Mouse (Mus musculus) induced T-regulatory cell, adult 2 months (primary cell): ENCODE measurements at regions not wholly inside any gene's neighbourhood (a gene's known extent, or its start where the extent isn't known, plus 50 kb on each side); places are given as distances from the start of the nearest gene placed in this dataset.
"Not testable (repeated sequence)": the region's sequence is repeated elsewhere in the genome, so short reads cannot be mapped to it uniquely, and the experiment has no call there.

Source experiments
- DNase-seq: peaks from one replicate; pipeline ENCODE4 v3.0.0-alpha.2; 2012; ENCODE audit warnings: low read depth

DNA sequence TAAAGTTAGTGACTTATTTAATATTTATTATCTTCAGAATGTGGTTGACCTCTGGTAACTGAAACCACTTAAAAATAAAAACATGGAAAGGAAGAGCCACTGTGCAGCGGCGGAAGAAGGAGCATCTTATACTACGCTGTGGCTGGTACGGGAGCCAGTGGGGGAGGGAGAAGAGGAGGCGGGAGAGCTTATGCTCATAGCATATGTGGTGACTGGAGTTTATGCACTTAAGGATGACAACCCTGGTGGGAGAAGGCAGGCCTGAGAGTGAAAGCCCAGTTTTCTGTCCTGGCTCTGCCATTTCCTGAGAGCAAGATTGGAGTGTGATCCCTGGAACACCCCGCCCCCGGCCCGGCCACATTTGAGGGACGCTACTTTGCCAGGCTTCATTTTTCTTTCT is 145.5 kb downstream of the Tsen15 start:
- DNase-seq = no peak

DNA sequence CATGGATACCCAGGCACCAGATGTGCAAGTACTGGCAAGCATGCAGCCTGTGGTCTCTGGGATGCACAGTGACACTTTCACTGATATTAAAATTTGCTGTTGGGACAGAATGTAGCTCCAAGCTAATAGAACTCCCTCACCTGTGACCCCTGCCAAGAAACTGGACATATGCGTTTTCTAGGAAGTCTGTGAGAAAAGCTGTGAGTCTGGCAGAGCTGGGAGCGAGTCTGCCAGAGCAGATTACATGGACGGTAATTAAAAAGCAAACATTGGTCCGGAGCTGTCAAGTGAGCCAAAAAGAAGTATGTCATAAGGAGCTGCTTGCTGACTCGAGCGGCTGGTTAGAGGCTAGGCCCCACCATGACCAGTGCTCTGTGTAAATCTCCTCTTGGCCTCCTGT is 147.1 kb downstream of the Tsen15 start:
- no peak for DNase-seq

DNA sequence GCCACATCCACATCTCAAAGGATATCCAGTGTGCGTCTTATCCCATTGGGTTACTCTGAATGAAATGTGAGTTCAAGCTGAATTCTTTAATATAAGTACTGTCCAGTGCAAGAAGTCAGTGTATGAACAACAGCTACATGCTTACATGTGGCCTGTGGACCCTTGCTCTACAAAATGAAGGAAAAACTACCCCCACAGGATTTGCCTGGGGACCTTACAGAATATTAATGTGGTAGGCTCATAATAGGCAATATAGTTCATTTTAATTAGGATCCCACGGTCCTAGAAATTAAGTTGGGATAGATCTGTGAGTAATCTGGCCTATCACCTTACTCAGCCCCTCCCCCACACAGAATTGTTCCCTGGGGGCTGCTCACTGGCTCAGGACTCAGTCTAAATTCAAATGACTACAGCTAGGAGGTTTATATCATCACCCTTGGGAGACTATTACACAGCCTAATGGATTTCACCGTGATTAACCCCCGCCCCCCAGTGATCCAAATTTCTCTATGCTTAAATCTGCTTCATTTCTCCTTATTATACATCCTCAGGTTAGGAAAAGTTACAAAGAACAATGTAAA is 145.4 kb upstream of the 1700025G04Rik start:
- DNase-seq = no peak

DNA sequence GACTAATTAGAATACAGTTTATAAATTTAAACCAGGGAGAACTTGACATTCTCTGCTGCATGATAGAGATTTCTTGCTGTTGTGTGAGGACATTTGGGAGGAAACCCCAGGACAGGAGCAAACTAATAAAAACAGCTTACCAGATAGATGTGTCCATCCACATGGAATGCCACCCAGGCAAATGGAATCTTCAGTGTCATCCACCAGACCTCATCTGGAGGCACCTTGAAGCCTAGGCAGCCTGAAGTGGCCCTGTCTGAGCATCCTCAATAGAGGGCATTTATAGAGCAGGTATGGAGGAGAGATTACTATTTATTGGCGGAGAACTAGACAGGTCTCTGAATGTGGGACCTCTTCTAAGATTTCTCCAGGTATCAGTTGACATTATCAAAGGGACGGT is 144.8 kb upstream of the 1700025G04Rik start:
- no peak for DNase-seq

DNA sequence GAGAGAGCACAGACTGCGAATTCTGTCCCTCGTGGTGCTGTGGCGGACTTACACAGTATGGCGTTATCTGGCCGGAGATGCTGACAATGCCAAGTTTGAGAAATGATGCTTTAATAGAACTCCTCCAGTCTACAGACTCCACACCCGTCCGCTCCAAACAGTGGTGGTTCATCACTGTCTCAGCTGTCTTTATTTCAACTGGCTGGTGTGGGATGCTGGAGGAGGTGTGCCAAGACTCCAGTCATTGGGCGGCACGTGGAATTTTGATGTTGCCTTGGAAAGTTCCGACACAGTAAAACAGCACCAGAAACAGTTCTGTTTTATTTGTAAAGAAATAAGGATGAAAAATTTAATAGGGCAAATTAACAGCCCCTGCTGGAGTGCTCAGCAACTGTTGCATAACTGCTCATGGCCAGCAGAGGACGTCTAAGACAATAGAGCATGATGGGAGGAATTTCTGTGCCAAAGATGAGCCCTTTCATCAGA is 141.8 kb upstream of the 1700025G04Rik start:
- DNase-seq = peak; percentile 28

DNA sequence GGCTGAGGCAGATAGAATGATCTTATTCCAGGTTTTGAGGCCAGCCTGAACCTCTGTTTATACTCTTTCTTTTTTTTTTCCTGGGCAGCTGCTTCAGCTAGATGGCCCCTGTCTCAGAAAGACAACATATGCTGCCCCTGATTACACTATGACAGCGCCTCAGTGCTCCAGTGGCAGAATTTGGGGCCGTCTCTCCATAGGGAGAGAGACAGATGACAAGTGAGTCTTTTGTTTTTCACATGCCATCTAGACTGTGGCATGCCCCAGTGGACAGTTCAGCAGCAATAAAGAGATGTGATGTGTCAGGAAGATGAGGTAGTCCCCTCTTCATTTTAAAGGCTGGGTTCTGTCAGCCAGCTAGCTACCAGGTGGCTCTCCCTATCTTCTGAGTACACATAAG is 139.8 kb upstream of the 1700025G04Rik start:
- DNase-seq = no peak

DNA sequence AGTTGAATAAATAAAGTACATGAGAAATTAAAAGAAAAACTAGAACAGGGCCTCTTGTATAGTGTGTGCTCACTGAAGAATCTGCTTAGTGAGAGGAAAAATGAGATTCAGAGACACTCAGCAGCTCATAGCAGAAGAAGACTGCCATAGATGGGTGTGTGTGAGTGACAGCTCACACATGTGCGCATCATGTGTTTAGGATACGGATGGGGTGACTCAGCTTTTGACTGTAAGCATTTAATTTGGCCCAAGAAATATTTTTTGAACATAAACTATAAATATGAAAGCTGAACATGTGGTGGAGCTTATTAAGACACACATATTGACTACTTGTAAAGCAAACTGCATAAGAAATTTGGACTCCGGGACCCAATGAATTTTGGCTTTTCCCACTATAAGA is 136.1 kb upstream of the 1700025G04Rik start:
- no peak for DNase-seq

DNA sequence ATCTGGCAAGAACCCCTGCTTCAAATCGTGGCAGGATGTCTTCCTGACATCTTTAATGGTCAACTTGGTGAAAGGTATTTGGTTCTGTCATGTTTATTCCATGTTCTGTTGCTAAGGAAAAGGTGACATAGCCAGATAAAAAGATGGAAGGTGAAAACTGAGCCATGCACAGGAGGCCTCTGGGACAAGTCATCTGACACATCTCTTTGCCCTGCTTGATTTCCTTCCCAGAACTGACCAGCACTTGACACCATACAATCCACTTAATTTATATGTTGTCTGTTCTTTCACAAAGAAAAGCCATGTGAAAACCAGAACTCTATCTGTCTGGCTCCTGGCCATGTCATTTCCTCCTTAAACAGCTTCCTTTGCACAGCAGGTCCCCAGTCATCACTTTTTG is 133.7 kb upstream of the 1700025G04Rik start:
- no peak for DNase-seq

DNA sequence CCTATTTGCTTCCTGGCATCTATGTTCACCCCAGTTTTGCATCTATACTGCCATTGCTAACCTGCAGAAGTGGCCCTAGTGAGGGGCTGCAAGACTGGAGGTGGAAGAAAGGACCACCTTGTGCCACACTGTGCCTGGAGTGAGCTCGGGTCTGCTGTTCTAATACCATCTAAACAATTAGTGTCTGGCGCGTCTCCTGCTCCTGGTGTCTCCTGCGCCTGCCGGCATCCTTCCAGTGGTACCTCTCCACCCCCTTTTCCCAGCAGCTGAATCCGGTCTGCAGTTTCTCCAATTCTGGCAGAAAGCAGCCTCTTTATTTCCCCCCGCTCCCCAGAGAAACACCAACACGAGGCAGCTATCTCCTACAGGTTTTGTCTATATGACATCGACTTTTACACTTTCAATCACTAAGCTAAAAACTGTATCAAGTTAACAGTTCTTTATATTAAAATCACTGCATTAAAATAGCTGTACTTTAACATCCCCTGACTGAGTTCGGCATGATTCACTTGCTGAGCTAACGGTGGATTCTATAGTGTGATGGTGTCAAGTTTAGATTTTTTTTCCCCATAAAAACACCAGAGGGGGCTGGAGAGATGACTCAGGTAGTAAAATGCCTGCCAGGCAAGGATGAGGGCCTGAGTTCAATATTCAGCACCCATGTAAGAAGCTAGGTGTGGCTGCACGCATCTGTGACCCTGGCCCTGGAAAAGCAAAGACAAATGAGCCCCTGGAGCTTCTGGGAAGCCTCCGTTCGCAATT is 131.1 kb upstream of the 1700025G04Rik start:
- DNase-seq = peak; percentile 20

DNA sequence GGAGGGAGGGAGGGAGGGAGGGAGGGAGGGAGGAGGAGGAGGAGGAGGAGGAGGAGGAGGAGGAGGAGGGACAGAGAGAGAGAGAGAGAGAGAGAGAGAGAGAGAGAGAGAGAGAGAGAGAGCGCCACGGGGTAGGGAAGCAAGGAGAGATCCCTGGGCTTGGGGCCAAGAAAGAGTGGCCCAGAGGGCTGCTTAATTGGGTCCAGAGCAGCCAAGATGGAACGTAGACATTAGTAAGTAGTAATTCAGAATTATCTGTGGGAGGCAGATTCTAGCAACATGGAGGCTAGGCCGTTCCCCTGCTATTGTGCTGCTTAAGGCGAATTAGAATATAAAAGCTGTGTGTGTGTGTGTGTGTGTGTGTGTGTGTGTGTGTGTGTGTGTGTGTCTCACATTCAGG is 129.8 kb upstream of the 1700025G04Rik start:
- DNase-seq = not testable (repeated sequence)

DNA sequence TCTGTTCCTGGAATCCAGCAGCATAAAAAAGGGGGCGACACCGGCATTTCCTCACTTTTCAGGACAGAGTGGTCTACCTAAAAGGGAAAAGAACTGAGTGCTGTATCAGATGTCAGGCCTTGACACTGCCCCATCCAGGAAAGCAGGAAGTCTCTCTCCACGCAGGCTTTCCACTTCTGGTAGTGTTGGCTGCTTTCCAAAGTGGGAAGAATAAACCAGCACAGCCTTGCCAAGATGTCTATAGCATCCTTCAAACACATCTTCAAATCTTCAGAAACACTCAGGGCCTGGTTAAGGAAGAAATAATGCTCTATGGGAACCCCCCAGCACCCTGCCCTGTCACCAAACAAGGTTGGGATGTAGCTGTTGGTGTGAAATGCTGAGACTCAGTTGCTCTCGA is 127.5 kb upstream of the 1700025G04Rik start:
- DNase-seq = no peak

DNA sequence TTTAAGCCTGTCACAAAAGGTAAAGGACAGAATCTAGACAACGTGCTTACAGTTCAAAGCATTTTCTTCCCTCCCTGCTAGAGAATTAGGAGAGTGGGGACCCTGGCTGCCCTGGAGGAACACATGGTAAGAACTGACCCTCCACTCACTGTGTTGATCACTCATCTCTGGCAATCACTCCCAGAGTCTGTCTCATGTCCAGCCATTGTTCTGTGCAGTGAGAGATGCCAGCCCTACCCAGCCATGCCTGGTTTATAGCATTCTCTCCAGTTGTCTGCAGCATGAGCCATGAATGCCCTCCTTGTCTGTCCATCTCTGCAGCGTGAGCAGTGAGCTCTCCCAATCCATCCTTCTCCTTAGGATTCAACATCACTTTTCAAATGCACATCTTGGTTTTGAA is 124.5 kb upstream of the 1700025G04Rik start:
- no peak for DNase-seq

DNA sequence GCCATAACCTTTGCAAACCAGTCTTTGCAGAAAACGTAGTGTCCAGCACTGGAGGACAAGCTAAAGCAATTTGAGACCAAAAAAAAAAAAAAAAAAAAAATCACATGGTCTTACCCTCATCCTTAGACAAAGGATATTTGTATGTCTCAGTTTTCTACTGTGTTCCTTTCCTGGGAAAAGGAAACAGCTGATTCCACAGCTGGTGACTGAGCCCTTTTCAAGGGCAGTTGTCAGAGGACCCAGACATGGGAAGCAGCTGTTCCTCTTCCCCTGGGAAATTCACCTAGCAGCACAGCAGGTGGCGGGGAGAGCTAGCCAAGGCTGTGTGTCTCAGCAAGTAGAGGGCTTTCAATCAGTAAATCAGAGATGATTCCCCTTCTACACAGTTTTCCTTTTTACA is 113.3 kb upstream of the 1700025G04Rik start:
- no peak for DNase-seq

DNA sequence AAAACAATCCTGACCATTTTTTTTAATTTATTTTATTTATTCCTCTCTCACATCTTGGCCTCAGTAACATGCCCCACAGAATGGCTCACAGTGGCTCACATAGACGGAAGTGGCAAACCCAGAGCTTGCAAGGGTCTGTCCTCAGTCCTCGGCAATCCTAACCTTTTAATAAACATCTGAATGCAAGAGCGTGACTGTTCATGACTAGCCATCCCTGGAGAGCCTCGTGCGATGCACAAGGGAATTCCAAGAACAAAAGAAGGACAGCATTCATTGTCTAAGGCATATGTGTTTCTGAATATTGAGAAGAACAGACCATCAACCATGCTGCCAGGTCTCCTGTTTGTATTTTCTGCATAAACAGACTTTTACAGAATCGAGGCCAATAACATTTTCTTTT is 98.8 kb upstream of the 1700025G04Rik start:
- DNase-seq = no peak

DNA sequence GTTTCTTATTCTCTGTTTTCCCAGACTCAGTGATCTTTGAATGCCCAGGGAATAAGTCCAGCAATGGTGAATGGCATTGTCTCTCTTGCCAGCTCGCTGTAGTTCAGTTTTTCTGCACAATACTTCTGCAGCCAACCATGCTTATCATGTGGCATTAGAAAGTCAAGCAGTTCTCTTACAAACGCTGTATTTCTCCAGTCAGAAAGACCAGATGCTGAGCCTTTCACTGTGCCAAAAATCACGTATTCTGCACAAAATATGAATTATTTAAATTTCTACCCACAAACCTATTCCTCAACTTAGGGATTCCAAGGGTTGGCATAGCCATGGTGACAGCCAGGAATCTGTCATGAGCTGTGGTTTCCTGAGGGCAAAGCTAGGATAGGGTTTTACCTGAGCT is 95.0 kb upstream of the 1700025G04Rik start:
- no peak for DNase-seq

DNA sequence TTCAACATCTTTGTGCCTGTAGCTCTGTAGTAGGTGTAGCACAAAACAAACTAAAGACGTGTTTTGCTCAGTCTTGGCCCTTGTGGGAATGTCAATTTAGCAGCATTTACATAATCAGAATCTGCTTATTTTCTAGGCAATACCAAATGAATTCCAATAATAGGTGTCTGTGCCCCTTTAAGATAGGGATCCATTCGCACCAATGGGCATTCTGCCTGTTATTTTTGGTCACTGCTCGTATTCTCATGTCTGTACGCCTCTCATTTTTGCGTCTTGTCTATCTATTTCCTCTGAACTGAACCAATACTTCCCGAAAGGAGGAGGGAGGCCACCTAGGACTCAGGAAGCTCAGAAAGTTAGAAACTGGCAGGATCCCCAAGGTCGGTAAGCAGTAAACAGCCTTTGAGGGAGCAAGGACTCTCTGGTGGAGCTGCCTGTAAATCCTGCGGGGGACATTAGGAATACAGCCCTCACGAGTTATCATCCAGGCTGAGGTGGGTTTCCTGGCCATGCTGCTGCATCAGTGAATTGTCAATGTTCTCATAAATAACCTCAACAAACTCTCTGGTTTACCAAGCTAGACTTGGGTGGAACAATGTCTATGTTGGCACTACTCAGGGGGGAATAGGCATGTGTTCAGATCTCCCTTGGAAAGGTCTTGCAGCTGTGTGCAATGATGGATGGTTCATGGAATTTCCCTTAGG is 86.5 kb upstream of the 1700025G04Rik start:
- DNase-seq = no peak

DNA sequence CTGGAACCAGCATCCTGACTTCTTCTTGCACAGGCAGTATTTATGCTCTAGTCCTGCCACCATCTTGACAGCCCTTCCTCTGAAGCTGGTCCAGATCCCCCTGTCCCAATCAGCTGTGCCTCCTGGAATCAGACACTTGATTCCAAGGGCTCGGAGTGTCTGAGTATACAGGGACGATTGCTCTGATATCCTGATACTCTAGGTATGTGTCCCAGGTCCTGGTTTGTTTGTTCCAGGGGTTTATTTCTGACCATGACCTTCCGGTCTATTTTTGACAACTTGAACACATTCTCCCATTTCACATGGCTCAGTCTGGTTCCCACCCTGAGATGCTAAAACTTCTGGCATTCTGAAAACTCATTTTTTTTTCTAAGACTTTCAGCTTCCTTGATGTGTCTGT is 85.8 kb upstream of the 1700025G04Rik start:
- no peak for DNase-seq

DNA sequence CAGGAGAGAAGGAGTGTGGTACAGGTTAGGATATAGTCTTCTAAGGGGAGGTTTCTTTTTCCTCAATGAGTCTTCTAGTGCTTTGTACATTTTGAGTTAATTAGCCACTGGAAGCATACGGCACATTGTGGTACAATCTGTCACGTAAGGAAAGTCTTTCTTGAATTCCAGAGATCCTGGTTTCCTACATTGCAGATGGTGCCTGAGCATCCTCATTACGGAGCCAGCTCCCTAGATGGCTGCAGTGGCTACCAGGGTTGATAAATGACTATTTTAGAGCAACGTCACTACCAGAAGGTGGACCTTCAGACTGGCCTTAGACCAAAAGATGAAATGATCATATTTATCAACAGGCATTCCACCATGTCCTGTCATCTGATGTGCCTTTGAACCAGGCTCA is 84.5 kb upstream of the 1700025G04Rik start:
- DNase-seq = no peak

DNA sequence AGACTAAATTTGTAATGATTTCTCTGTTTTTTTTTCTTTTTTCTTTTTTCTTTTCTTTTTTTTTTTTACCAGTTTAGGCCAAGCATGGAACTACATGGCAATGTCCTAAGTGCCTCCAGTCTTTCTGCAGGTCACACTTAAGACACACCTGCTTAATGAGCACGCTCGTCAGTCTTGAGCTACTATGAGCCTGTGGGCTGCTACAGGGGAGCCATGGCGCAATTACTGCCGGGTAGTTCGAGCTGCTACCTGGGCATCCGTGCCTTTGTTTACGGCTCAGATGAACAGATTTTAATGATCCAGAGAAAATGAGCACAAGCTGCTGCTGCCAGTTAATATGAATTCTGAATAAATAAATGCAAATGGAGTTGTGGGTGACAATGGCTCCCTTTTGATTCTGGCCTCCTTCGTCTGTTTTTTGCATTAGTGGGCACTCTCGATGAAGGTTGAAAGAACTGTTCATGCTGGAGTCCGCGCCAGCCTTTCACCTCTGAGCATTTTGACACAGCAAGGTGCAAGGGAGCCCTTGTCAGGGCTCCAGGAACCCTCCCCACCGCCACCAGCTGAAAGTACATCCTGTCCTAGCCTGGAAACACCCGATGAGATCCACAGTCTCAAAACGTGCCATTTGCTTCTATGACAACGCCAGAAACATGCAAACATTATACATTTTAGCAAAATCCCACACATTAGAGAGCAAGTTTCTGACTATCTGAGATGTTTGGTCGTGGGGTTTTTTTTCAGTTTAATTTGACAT is 81.3 kb upstream of the 1700025G04Rik start:
- no peak for DNase-seq

DNA sequence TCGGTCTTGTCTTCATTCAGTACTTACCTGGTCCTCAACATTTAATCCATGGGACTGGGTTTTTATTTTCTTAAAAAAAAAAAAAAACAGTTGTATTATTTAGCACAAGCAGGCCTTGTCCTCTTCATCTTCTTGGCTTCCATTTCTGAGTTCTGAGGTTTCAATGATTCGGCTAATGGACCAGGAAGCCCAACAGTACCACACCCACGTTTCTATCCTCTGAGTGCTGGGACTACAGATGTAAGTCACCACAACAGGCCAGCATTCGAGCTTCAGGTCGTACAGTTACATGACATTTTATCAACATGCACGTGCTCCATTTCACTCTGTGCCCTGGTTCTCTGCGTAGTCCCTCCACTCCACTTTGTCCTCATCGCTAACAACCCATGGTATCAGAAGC is 80.7 kb upstream of the 1700025G04Rik start:
- no peak for DNase-seq

DNA sequence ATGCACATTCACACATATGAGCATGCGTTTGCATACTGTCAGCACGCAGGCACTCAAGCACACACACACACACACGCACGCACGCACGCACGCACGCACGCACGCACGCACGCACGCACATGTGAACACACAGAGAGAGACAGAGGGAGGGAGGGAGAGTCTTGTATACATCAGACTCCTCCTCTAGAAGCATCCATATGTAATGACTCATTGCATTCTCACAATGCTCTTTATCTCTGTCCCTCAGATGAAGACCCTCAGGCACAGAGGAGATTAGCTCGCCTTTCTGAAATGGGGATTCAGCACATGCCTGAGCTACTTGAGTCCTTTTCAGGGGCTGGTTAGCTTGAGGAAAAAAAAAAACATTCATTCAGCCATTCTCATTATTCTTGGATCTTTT is 79.6 kb upstream of the 1700025G04Rik start:
- DNase-seq = no peak

DNA sequence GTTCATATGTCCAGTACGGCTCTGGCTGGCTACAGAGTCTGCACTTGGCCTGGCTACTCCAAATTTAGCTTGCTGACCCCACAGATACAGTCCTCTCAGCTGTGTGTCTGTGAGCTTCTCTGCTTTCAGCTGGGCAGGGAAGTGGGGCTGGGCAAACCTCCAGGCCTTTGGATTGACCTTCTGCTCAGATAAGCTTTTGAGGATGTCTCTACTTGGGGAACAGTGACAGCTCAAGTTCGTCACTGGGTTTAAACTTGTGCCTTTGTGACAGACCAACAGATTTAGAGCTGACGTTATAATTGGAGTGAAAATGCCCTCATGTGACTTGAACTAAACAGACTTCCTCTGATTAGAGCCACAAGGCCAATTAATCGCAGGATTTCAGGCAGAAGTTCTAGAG is 78.4 kb upstream of the 1700025G04Rik start:
- DNase-seq = no peak

DNA sequence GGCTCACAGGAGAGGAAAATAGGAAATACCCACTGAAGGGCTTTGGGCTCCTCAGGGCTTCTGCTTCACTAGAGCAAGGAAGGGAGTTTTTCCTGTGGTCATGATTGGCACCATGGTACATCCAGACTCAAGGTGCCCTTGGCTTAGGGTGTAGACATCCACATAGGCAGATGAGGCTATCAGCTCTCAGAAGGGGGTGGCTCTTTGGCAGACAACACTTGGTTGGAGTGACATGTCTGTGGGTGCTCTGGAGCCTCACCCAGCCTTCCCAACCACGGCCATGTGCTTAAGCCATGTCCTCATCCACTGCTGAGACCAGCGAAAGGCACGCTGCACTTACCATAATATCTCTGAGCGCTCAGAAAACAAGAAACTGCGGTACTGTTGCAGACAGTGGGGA is 77.8 kb upstream of the 1700025G04Rik start:
- DNase-seq = no peak
